Mouse (Mus musculus) lung, postnatal 36 days (tissue): ENCODE results near the gene 4921524J17Rik.

ENCODE experiments used
- DNase-seq: peaks from one replicate; pipeline ENCODE4 v3.0.0; 2022; ENCODE audit warnings: mixed read lengths

4921524J17Rik gene

GRCm38 (mm10) chr8:85380123-85380823 lies 52.4 kb downstream of the 4921524J17Rik start:
- DNase-seq: no peak

GRCm38 (mm10) chr8:85379142-85379781 lies 53.4 kb downstream of the 4921524J17Rik start:
- DNase-seq: peak; percentile 89

- DNase-seq: no peak
Observed at GRCm38 (mm10) chr8:85376516-85376915, 56.1 kb downstream of the 4921524J17Rik start.

- no peak for DNase-seq
Observed at GRCm38 (mm10) chr8:85374286-85374685, 58.3 kb downstream of the 4921524J17Rik start.

- DNase-seq: no peak
Observed at GRCm38 (mm10) chr8:85373435-85374039, 59.1 kb downstream of the 4921524J17Rik start.

- DNase-seq: no peak
Observed at GRCm38 (mm10) chr8:85372465-85372839, 60.2 kb downstream of the 4921524J17Rik start.

- no peak for DNase-seq
Observed at GRCm38 (mm10) chr8:85371736-85372464, 60.7 kb downstream of the 4921524J17Rik start.

GRCm38 (mm10) chr8:85365176-85365575 lies 67.5 kb downstream of the 4921524J17Rik start:
- DNase-seq: no peak

- DNase-seq: no peak
Observed at GRCm38 (mm10) chr8:85364628-85365027, 68.0 kb downstream of the 4921524J17Rik start.

- no peak for DNase-seq
Observed at GRCm38 (mm10) chr8:85363406-85363805, 69.2 kb downstream of the 4921524J17Rik start.

- DNase-seq: no peak
Observed at GRCm38 (mm10) chr8:85362211-85362610, 70.4 kb downstream of the 4921524J17Rik start.
